Mouse (Mus musculus): ENCODE data around the gene Fam186a. TPM values are rescaled to one million over a fixed set of nuclear protein-coding genes. Genes with fewer than 3 reads are reported as not detected.

Fam186a gene
- polyA plus RNA-seq (2012; ENCODE audit: low replicate concordance) = not detected in 2 replicates

DNA sequence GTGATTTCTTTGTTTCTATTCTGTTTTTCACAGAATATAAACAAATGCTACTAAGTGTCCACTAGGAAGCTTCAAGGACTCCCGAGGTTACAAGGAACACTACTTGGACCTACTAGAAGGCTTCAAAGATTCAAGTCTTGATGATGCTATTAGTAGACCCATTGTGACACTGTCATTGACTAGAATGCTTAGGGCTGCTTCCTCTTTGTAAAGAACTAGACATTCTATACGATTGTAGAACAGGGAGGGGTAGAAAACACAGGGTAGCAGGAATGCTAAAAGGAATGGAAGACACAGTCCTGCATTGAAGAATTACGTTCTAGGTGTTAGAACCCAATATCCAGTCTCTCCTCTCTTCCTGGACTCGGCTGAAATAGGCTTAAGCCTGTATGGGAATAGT lies at the start of gene Fam186a:
Fam186a (minus strand) TSS at position 101 of the 400 bp plus-strand sequence.

DNA sequence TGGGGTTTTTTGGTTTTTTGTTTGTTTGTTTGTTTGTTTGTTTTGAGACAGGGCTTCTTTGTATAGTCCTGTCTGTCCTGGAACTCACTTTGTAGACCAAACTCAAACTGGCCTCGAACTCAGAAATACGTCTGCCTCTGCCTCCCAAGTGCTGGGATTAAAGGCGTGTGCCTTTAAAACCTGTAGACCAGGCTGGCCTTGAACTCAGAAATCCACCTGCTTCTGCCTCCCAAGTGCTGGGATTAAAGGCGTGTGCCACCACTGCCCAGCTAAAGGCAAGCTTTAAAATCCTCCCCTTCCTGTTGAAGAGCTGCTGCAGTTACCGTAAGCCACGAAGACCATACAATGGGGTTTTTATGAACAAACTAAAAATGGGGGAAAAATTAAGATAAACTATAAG lies 2.9 kb upstream of the Fam186a start, which contains the start of gene Larp4:
Larp4 (plus strand) TSS at position 301 of the 400 bp plus-strand sequence.

DNA sequence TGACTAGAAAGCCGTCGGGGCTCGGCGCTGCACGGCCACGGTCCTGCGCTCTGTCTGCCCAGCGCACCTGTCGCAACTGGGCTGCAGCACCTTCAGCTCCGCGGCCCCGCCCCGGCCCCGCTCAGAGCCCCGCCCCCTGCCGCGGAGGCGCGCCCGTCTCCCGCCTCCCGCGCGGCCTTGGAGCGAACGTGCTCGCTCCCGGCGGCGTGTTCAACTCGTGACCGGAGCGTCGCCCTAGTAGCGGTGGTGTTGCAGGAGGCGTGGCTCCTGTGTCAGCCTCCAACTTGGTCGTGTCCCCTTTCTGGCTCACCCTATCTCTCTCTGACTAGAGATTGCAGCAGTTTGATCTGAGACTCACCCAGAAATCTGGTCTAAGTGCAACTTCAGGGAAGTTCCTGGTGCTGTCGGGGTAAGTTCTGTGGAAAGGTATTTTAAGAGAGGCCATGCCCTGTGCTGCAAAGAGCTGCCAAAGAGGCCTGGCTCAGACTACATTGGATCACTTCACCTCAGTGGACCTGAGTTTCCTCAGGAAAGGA lies 91.5 kb downstream of the Fam186a start, which contains the start of gene Lima1:
Lima1 (minus strand) TSS at position 123 of the 536 bp plus-strand sequence.

Other genes starting within 250 kb of the Fam186a start
- gene Gpd1, start 249.5 kb downstream of the Fam186a start, polyA plus RNA-seq (2012; ENCODE audit: low replicate concordance) = 10.7 and 22.7 TPM in 2 replicates
- 42.0 and 88.3 TPM in 2 replicates for gene Cox14, start 241.4 kb downstream of the Fam186a start, polyA plus RNA-seq (2012; ENCODE audit: low replicate concordance)
- 25.3 and 36.1 TPM in 2 replicates for gene Cers5, start 194.2 kb downstream of the Fam186a start, polyA plus RNA-seq (2012; ENCODE audit: low replicate concordance)
- gene Lima1, start 91.6 kb downstream of the Fam186a start, polyA plus RNA-seq (2012; ENCODE audit: low replicate concordance) = 3.0 and 4.2 TPM in 2 replicates
- gene Larp4, start 3.0 kb upstream of the Fam186a start, polyA plus RNA-seq (2012; ENCODE audit: low replicate concordance) = 7.4 and 12.6 TPM in 2 replicates
- 7.1 and 8.9 TPM in 2 replicates for gene Dip2b, start 71.6 kb upstream of the Fam186a start, polyA plus RNA-seq (2012; ENCODE audit: low replicate concordance)

All from hematopoietic multipotent progenitor cell, adult 10-12 weeks (in vitro differentiated cells).